Mouse (Mus musculus): ENCODE data around the gene Phf23. TPM values are rescaled to one million over a fixed set of nuclear protein-coding genes. Genes with fewer than 3 reads are reported as not detected.

Phf23 gene
- 10 to 100 TPM; 80.2 to 94.0 TPM for polyA plus RNA-seq (2017; shearing (Covaris generic))

DNA sequence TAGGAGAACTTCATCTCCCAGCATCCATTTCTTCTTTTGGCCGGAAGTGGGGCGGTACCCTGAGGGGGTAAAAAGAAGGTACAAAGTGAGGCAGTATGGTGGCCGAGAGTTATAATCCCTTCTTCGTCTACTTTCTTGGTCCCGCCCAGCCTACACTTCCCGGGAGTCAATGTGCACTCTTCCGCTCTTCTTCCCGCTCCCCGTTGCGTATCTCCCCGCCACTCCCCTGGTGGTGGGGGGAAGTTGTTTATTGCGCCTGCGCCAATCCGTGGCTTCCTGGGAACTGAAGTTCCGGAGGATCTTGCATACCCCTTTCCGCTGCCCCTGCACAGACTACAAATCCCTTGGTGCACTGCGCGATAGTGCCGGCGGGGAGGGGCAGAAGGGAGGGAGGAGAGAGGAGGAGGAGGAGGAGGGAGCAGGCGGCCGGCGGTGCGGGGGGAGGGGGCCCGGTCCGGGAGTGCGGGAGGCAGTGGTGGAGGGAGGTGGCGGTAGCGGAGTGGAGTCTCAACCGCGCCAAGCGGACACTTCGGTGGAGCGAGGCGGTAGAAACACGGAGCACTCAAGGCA is at the start of gene Phf23:
Gene Phf23, plus strand, starts transcription at position 387 of the 570 bp plus-strand sequence.

DNA sequence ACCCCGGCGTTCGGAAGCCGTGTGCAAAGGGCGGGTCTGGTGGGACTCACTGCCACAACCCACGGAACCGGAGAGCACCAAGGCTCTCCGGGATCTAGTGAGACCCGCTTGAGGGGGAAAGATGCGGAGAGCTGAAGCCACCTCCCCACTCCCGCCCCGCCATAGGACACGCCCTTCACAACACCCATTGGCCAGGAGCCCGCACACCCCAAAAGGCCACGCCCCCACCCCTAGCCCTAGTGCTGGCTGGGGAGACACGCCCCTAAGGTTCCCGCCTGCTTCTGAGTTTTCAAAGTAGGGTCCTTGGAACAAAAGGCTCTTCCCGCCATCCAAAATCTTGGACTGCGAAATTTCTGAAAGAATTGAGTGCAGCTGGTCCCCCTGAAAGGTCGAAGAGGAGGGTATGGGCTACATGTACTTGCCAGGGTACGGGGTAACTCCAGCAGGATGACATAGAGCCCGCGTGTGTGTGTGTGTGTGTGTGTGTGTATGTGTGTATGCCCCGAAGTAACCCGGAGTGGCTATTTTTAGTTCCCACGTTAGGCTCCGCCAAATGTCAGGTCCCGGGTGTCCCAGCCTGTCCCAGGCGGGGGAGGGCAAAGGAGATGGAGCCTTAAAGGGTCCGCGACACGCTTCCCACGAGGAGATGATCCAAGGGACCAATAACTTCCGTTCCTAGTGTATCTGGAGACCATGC is 47.4 kb upstream of the Phf23 start, which contains the start of gene Slc2a4:
Gene Slc2a4, minus strand, starts transcription at position 123 of the 697 bp plus-strand sequence.

DNA sequence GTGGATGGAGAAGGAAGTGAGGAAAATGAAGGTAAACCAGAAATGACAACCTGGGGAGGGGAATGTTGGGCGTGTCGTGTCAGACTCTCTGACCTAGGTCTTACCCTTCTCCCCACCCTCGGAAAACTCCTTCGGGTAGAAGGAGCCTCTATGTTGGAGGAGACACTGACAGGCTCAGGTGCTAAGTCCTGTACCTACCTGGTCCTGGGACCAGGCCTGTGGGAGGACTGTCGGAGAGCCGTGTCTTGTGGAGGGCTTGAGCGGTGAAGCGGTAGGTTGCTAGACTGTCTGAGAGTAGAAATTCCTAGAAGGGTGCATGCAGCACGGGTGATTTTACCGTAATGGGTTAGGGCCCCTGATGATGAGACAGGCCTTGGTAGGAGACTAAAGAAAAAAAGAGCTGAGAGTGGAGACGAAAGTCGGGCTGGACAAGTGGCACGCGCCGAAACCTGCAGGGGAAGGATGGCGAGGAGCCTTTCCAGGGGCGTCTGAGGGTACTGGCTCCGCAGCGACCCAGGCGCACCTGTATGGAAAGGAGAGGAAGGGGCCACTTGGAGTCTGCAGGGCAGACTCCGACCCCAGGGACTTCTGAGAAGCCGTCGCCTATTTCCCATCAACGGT is 30.8 kb upstream of the Phf23 start, which contains the start of gene Cldn7:
Gene Cldn7, plus strand, starts transcription at position 130 of the 621 bp plus-strand sequence.

DNA sequence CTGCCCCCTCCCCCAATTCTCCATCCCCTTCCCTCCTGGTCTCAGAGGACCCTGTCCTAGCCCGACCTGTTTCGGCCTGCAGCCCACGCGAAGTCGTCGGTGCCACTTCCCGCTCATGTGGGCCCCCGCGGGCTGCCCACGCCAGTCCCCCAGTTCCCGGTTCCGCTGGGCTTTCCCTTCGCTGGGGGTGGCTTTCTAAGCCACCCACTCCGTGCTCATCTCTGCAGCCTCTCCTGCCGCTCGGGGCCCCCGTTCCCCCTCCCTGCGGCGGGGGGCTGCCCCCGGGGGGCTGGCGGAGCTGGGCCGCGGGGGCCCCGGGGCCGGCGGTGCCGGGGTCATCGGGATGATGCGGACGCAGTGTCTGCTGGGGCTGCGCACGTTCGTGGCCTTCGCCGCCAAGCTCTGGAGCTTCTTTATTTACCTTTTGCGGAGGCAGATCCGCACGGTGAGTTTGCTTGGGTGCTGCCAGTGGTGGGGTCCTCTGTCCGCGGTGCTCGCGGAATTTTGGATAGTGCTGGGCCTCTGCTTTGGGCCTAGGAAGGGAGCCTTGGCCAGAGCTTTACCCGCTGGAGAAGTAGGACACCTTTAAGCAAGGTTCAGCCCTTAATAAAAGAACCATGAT is 14.3 kb upstream of the Phf23 start, which contains the start of gene Ctdnep1:
Gene Ctdnep1, plus strand, starts transcription at position 16 of the 622 bp plus-strand sequence.

DNA sequence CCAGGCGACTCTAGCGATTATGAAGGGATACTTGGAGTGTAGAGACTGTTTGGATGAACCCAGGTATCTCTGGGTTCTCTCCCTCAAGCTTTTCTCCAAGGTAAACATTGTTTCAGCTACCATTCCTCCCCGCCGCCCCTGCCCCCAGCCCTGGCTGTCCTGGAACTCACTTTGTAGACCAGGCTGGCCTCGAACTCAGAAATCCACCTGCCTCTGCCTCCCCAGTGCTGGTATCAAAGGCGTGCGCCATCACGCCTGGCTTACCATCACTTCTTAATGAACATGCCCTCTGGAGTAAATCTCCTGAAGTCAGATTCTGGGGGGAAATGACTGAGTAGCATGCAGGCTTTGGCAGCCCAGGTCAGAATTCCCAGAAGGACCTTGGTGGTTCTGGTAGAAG is 13.4 kb upstream of the Phf23 start, which contains the start of gene Elp5:
Gene Elp5, minus strand, starts transcription at position 293 of the 400 bp plus-strand sequence.

DNA sequence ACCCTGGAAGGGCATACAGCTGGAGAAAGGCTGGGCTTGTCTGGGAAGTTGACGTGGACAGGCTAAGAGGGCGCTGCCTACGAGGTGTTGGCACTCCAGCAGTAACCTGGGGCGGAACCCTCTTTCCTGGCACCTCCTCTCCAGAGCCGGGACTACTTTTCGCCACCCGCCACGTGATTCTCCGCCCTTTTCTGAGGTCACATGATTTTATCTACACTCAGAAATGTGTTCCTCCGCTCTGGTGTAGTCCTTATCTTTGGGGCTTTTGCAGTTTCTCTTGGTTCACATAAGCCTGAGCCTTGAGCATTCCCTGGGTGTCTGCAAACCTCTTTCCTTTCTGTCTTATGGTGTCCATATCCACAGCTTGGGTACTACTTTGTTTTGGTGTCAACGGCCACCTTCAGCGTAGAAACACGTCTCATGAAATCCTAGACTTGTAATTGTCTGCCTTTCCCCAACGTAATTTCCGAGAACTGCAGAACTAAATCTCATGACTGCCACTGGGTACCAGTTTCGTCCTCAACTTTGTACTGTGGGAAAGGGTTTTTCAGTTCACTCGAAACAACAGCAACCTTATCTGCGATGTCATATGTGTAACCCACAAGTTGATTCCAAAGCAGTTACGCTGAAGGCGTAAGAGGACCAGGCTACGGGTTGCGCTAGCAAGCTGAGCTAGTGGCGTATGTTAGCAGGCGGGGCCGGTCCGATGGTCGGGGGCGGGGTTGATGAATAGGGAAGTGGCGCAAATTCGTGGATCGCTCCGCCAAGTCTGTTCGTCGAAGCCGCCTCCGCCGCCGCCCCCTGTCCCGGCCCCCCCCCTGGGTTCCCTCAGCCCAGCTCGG is 4.5 kb upstream of the Phf23 start, which contains the start of gene Gabarap:
Gene Gabarap, plus strand, starts transcription at position 294 of the 842 bp plus-strand sequence.

DNA sequence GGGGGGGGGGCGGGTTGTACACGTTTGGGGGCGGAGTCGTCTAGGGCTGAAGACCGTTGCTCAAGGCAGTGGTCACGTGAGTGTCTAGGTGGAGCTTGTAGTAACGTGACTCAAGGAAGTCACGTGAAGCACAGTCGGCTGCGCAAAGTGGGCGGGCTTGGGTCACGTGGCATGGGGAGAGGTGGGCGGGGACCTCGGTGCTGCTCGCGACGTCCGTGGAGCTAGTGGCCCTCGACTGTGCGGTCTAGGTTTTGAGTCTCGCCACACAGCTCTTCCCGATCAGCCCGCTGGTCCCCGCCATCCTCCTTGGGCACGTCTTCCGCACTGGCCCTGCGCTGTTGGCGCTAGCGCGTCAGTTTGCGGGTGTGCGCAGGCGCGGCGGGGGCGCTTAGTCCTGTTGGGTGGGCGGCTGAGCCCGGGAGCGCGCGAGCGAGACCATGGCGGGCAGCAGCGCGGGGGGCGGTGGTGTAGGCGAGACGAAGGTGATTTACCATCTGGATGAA is 4.9 kb downstream of the Phf23 start, which contains the start of gene Dvl2:
Gene Dvl2, plus strand, starts transcription at position 200 of the 503 bp plus-strand sequence.

DNA sequence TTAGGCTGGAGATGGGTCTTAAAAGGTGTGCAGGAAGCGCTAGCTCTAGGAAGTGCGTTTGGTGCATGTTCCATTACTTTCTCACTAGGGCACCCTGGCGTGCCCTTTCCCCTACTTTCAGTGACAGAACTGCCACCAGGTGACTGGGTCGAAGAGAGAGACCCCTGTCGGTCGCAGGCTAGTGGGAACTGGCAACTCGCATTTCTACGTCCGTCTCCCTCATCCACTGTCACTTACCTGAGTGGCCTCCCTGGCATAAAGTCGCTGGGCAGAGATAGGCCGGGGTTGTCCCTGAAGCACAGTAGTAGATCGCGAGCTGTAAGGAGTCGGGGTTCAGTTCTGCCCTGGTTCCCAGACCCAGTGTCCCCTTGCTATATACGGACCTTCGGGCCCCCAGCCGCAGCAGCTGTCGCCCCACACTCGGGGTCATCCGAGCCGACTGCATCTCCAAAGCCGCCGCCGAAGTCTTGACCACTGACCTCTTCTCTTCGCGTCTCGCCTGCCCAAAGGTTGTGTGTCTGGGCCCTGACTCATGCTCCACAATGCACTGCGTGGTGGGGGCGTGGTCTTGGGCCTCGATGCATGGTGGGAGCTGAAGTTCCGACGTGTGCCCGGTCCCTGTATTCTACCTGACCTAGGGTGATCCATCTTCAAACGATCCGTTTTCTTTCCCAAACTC is 19.4 kb downstream of the Phf23 start, which contains the start of gene Acadvl:
Gene Acadvl, minus strand, starts transcription at position 532 of the 679 bp plus-strand sequence.

DNA sequence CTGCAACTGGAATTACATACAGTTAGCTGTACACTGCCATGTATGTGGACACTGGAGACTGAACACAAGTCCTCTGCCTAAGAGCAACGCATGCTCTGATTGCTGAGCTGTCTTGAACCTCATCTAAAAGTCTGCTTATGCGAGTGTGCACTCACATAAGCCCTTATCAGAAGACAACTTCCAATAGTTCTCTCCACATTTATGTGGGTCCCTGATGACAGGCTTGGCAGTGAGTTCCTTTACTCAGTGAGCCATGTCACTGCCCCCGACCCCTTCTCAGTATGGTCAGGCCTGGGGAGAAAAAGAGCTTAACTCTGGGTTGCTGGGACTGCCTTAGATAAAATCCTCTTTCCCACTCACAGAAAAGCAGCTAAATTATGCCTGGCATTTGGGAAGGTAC is 21.1 kb downstream of the Phf23 start, which contains the start of gene Dlg4:
Gene Dlg4, plus strand, starts transcription at position 274 of the 400 bp plus-strand sequence.

Other genes with a start within 250 kb of the Phf23 start
- gene Polr2a, start 237.1 kb upstream of the Phf23 start, polyA plus RNA-seq (2017; shearing (Covaris generic)) = 10 to 100 TPM; 30.9 to 45.6 TPM
- not detected for gene Slc35g3, start 233.8 kb upstream of the Phf23 start, polyA plus RNA-seq (2017; shearing (Covaris generic))
- gene Zbtb4, start 229.9 kb upstream of the Phf23 start, polyA plus RNA-seq (2017; shearing (Covaris generic)) = 1 to 10 TPM; 4.9 to 5.8 TPM
- gene Chrnb1, start 199.8 kb upstream of the Phf23 start, polyA plus RNA-seq (2017; shearing (Covaris generic)) = 1 to 10 TPM; 1.6 to 3.6 TPM
- not detected for gene Fgf11, start 193.9 kb upstream of the Phf23 start, polyA plus RNA-seq (2017; shearing (Covaris generic))
- gene Tmem102, start 190.2 kb upstream of the Phf23 start, polyA plus RNA-seq (2017; shearing (Covaris generic)) = under 1 TPM in 1 of 2 experiments, not detected in 1; 0.38 TPM
- gene Gm39566, start 180.5 kb upstream of the Phf23 start, polyA plus RNA-seq (2017; shearing (Covaris generic)) = not detected
- gene Spem2, start 177.3 kb upstream of the Phf23 start, polyA plus RNA-seq (2017; shearing (Covaris generic)) = not detected
- not detected for gene Spem1, start 173.6 kb upstream of the Phf23 start, polyA plus RNA-seq (2017; shearing (Covaris generic))
- gene Nlgn2, start 158.0 kb upstream of the Phf23 start, polyA plus RNA-seq (2017; shearing (Covaris generic)) = under 1 TPM; 0.24 to 0.34 TPM
- gene Tmem256, start 157.3 kb upstream of the Phf23 start, polyA plus RNA-seq (2017; shearing (Covaris generic)) = 100 to 1,000 TPM; 109 to 131 TPM
- 10 to 100 TPM; 19.0 to 36.8 TPM for gene Plscr3, start 149.4 kb upstream of the Phf23 start, polyA plus RNA-seq (2017; shearing (Covaris generic))
- gene Tnk1, start 137.0 kb upstream of the Phf23 start, polyA plus RNA-seq (2017; shearing (Covaris generic)) = not detected
- not detected for gene Tmem95, start 117.8 kb upstream of the Phf23 start, polyA plus RNA-seq (2017; shearing (Covaris generic))
- 1 to 10 TPM in 1 of 2 experiments, under 1 TPM in 1; 0.39 to 3.3 TPM for gene Kctd11, start 114.4 kb upstream of the Phf23 start, polyA plus RNA-seq (2017; shearing (Covaris generic))
- gene Acap1, start 100.2 kb upstream of the Phf23 start, polyA plus RNA-seq (2017; shearing (Covaris generic)) = 100 to 1,000 TPM; 299 to 487 TPM
- gene 2810408A11Rik, start 94.8 kb upstream of the Phf23 start, polyA plus RNA-seq (2017; shearing (Covaris generic)) = 1 to 10 TPM; 1.5 to 4.2 TPM
- 1 to 10 TPM; 5.2 to 6.2 TPM for gene Neurl4, start 94.7 kb upstream of the Phf23 start, polyA plus RNA-seq (2017; shearing (Covaris generic))
- gene Gps2, start 81.9 kb upstream of the Phf23 start, polyA plus RNA-seq (2017; shearing (Covaris generic)) = 100 to 1,000 TPM; 148 to 174 TPM
- 1,000 to 10,000 TPM; 1,226 to 1,635 TPM for gene Eif5a, start 73.8 kb upstream of the Phf23 start, polyA plus RNA-seq (2017; shearing (Covaris generic))
- not detected for gene Ybx2, start 60.0 kb upstream of the Phf23 start, polyA plus RNA-seq (2017; shearing (Covaris generic))
- not detected for gene Slc2a4, start 47.6 kb upstream of the Phf23 start, polyA plus RNA-seq (2017; shearing (Covaris generic))
- under 1 TPM in 1 of 2 experiments, not detected in 1; 0.49 TPM for gene Cldn7, start 31.0 kb upstream of the Phf23 start, polyA plus RNA-seq (2017; shearing (Covaris generic))
- gene Ctdnep1, start 14.6 kb upstream of the Phf23 start, polyA plus RNA-seq (2017; shearing (Covaris generic)) = 100 to 1,000 TPM in 1 of 2 experiments, 10 to 100 TPM in 1; 88.2 to 126 TPM
- gene Elp5, start 13.3 kb upstream of the Phf23 start, polyA plus RNA-seq (2017; shearing (Covaris generic)) = 100 to 1,000 TPM in 1 of 2 experiments, 10 to 100 TPM in 1; 57.5 to 119 TPM
- 100 to 1,000 TPM; 433 to 450 TPM for gene Gabarap, start 4.6 kb upstream of the Phf23 start, polyA plus RNA-seq (2017; shearing (Covaris generic))
- gene Dvl2, start 4.8 kb downstream of the Phf23 start, polyA plus RNA-seq (2017; shearing (Covaris generic)) = 10 to 100 TPM; 14.2 to 22.1 TPM
- gene Acadvl, start 19.6 kb downstream of the Phf23 start, polyA plus RNA-seq (2017; shearing (Covaris generic)) = 100 to 1,000 TPM; 104 to 130 TPM
- gene Dlg4, start 21.2 kb downstream of the Phf23 start, polyA plus RNA-seq (2017; shearing (Covaris generic)) = 1 to 10 TPM; 5.6 to 5.7 TPM
- not detected for gene Asgr1, start 58.3 kb downstream of the Phf23 start, polyA plus RNA-seq (2017; shearing (Covaris generic))
- gene Asgr2, start 96.9 kb downstream of the Phf23 start, polyA plus RNA-seq (2017; shearing (Covaris generic)) = not detected
- gene Mgl2, start 134.6 kb downstream of the Phf23 start, polyA plus RNA-seq (2017; shearing (Covaris generic)) = under 1 TPM; 0.32 to 0.76 TPM
- gene Clec10a, start 160.4 kb downstream of the Phf23 start, polyA plus RNA-seq (2017; shearing (Covaris generic)) = 1 to 10 TPM in 1 of 2 experiments, not detected in 1; 5.3 TPM
- under 1 TPM; 0.21 to 0.60 TPM for gene Slc16a11, start 217.0 kb downstream of the Phf23 start, polyA plus RNA-seq (2017; shearing (Covaris generic))
- 1 to 10 TPM; 2.8 to 3.6 TPM for gene Slc16a13, start 225.3 kb downstream of the Phf23 start, polyA plus RNA-seq (2017; shearing (Covaris generic))
- not detected for gene Bcl6b, start 234.0 kb downstream of the Phf23 start, polyA plus RNA-seq (2017; shearing (Covaris generic))
- gene 0610010K14Rik, start 242.1 kb downstream of the Phf23 start, polyA plus RNA-seq (2017; shearing (Covaris generic)) = 100 to 1,000 TPM; 171 to 200 TPM
- 1 to 10 TPM; 5.1 to 5.8 TPM for gene Gm21988, start 244.1 kb downstream of the Phf23 start, polyA plus RNA-seq (2017; shearing (Covaris generic))
- gene Rnasek, start 244.1 kb downstream of the Phf23 start, polyA plus RNA-seq (2017; shearing (Covaris generic)) = 100 to 1,000 TPM; 279 to 287 TPM

Data from activated CD4-positive, CD25-positive, alpha-beta regulatory T cell (primary cell).